Mouse (Mus musculus) stomach, postnatal 0 days (tissue): ENCODE results near the gene Uvssa.

Source experiments
- CTCF ChIP-seq: IDR thresholded peaks from 2 replicates; pipeline ENCODE4 v1.5.1; 2016; ENCODE audit warnings: antibody characterized with exemption, low read depth, mild to moderate bottlenecking, moderate library complexity
- EP300 ChIP-seq: optimal IDR thresholded peaks from 2 replicates; pipeline ENCODE3; 2016; ENCODE audit warnings: antibody characterized with exemption

DNA sequence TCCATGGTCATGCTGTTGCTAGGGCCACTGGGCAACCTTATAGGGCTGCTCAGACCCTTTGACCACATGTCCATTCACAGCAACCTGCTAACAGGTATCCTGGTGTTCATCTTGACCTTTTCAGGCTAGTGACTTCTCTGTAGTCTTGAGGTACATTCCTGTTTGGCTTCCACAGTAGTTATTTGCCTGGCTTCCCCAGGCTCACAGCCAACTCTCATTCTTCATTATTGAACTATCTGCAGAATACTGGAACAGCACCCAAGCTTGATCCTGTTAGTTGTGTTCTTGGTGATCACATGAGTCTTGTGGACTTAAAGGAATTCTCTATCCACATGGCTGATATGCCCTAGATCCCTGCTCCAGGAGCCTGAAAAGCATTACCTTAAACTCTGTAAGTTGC is 34.8 kb upstream of the Uvssa start:
- TF ChIP-seq EP300 (no peak), CTCF (no peak)
